Mouse (Mus musculus) heart, embryonic 12.5 days (tissue): ENCODE measurements around the gene Atg2b. TPM values are rescaled to one million over a fixed set of nuclear protein-coding genes. Genes with fewer than 3 reads are reported as not detected.
A peak's percentile ranks its signal among the peaks of the same experiment; 100 is the strongest.

Experiments
- ATAC-seq: fragments of 200-750 bp; cut with Nextera tagmentation; 2 replicates; pipeline ENCODE4 v1.8.0; 2017; ENCODE audit warnings: moderate TSS enrichment, moderate library complexity; ENCODE audit not compliant: insufficient number of reproducible peaks, low FRiP score
- H3K27ac ChIP-seq: fragments of 300-500 bp; sonication (generic); 2 replicates; pipeline ENCODE4 v1.5.1; 2016; ENCODE audit warnings: mild to moderate bottlenecking, moderate library complexity; ENCODE audit not compliant: poor library complexity, severe bottlenecking
- H3K27me3 ChIP-seq: fragments of 300-500 bp; sonication (generic); replicated peaks from 2 replicates; pipeline ENCODE4 v1.6.1; 2016; ENCODE audit warnings: mild to moderate bottlenecking, moderate library complexity
- H3K36me3 ChIP-seq: fragments of 300-500 bp; sonication (generic); 2 replicates; pipeline ENCODE4 v1.6.1; 2016; ENCODE audit warnings: mild to moderate bottlenecking, moderate library complexity
- H3K4me1 ChIP-seq: fragments of 300-500 bp; sonication (generic); replicated peaks from 2 replicates; pipeline ENCODE4 v1.6.1; 2016; ENCODE audit warnings: mild to moderate bottlenecking
- H3K4me2 ChIP-seq: fragments of 300-500 bp; sonication (generic); 2 replicates; pipeline ENCODE4 v1.6.1; 2016; ENCODE audit warnings: mild to moderate bottlenecking, moderate library complexity
- H3K4me3 ChIP-seq: fragments of 300-500 bp; sonication (generic); 2 replicates; pipeline ENCODE4 v1.5.1; 2016; ENCODE audit warnings: mild to moderate bottlenecking
- H3K9ac ChIP-seq: fragments of 300-500 bp; sonication (generic); 2 replicates; pipeline ENCODE4 v1.6.1; 2016; ENCODE audit warnings: mild to moderate bottlenecking, moderate library complexity
- H3K9me3 ChIP-seq: fragments of 300-500 bp; sonication (generic); replicated peaks from 2 replicates; pipeline ENCODE4 v1.6.1; 2016; ENCODE audit warnings: mild to moderate bottlenecking, moderate library complexity
- WGBS: fragments of 180-500 bp; shearing (Covaris S2); methylation state at CpG from one replicate; pipeline ENCODE4 v1.1.7; 2016; 5-methylcytosine and 5-hydroxymethylcytosine counted together
- polyA plus RNA-seq: library from polyadenylated mRNA; unstranded; fragments of >200 nt; fragmentation: Nextera tagmentation; extraction: Ambion mirVana; gene quantifications from 2 replicates; pipeline ENCODE4 v1.2.1, GENCODE M21; 2016

Gene Atg2b
- polyA plus RNA-seq, 1 experiment from 2014 or later = 13.2 TPM

GRCm38 (mm10) chr12:105705799-105706487 is 20.9 kb upstream of the Atg2b start, which contains the start of gene Ak7:
Gene Ak7 (plus strand): TSS chr12:105705976.
- H3K9me3 ChIP-seq = no peaks in the 10 kb centered on the region

GRCm38 (mm10) chr12:105700433-105700832 is 15.4 kb upstream of the Atg2b start:
- 86% methylated on average over 12 of the region's 12 CpGs for WGBS
- no peak overlapping the region for H3K9ac ChIP-seq
- ATAC-seq = no peak

More at GRCm38 (mm10) chr12:105705799-105706487, 20.9 kb upstream of the Atg2b start, which contains the start of gene Ak7:
- 0 out of 2 replicates have a peak, but pooled peaks cover 6% of the 10 kb centered on the region for H3K27me3 ChIP-seq
- H3K4me2 ChIP-seq = peak within 1 kb of the TSS; percentile 59
- H3K36me3 ChIP-seq = peaks cover 9% of the 10 kb centered on the region
- no peak within 1 kb of the TSS for H3K27ac ChIP-seq
- 11% methylated on average over 22 of the region's 22 CpGs for WGBS
- H3K4me3 ChIP-seq = no peak within 1 kb of the TSS
- H3K4me1 ChIP-seq = peaks cover 19% of the 10 kb centered on the region
- ATAC-seq = peak; percentile 98
- H3K9ac ChIP-seq = no peak within 1 kb of the TSS; the same call in 1 of the 2 replicates

GRCm38 (mm10) chr12:105697104-105697780 is 12.2 kb upstream of the Atg2b start:
- WGBS = 88% methylated on average over 8 of the region's 8 CpGs
- Histone ChIP-seq H3K4me2 (no peak overlapping the region), H3K9ac (no peak overlapping the region), H3K4me1 (no peaks in the 10 kb centered on the region), H3K27ac (no peak overlapping the region), H3K4me3 (no peak overlapping the region), H3K36me3 (peaks cover 50% of the 10 kb centered on the region), H3K27me3 (no peaks in the 10 kb centered on the region), H3K9me3 (no peaks in the 10 kb centered on the region)
- ATAC-seq = no peak

More at GRCm38 (mm10) chr12:105700433-105700832, 15.4 kb upstream of the Atg2b start:
- no peaks in the 10 kb centered on the region for H3K27me3 ChIP-seq
- no peak overlapping the region for H3K4me3 ChIP-seq
- H3K4me1 ChIP-seq = peaks cover 12% of the 10 kb centered on the region
- H3K4me2 ChIP-seq = no peak overlapping the region
- no peaks in the 10 kb centered on the region for H3K9me3 ChIP-seq
- peaks cover 30% of the 10 kb centered on the region for H3K36me3 ChIP-seq
- H3K27ac ChIP-seq = no peak overlapping the region

- no peak for ATAC-seq
- 82% methylated on average over 7 of the region's 7 CpGs for WGBS
- no peaks in the 10 kb centered on the region for H3K27me3 ChIP-seq
- peaks cover 50% of the 10 kb centered on the region for H3K36me3 ChIP-seq
- no peaks in the 10 kb centered on the region for H3K4me1 ChIP-seq
- H3K4me3 ChIP-seq = no peak overlapping the region
- no peak overlapping the region for H3K27ac ChIP-seq
- H3K4me2 ChIP-seq = no peak overlapping the region
- H3K9ac ChIP-seq = no peak overlapping the region
- H3K9me3 ChIP-seq = no peaks in the 10 kb centered on the region
Observed at GRCm38 (mm10) chr12:105695848-105696247, 10.8 kb upstream of the Atg2b start.

GRCm38 (mm10) chr12:105694021-105694420 is 9.0 kb upstream of the Atg2b start:
- WGBS = 92% methylated on average over 2 of the region's 2 CpGs
- H3K36me3 ChIP-seq = peaks cover 41% of the 10 kb centered on the region

GRCm38 (mm10) chr12:105689435-105689834 is 4.4 kb upstream of the Atg2b start:
- H3K4me2 ChIP-seq = no peak overlapping the region
- H3K4me1 ChIP-seq = peaks cover 15% of the 10 kb centered on the region
- H3K9ac ChIP-seq = no peak overlapping the region
- no peak overlapping the region for H3K27ac ChIP-seq
- 87% methylated on average over 13 of the region's 13 CpGs for WGBS
- ATAC-seq = no peak
- no peaks in the 10 kb centered on the region for H3K27me3 ChIP-seq
- H3K9me3 ChIP-seq = no peaks in the 10 kb centered on the region
- peaks cover 37% of the 10 kb centered on the region for H3K36me3 ChIP-seq
- H3K4me3 ChIP-seq = no peak overlapping the region

More at GRCm38 (mm10) chr12:105694021-105694420, 9.0 kb upstream of the Atg2b start:
- ATAC-seq = no peak
- H3K9me3 ChIP-seq = no peaks in the 10 kb centered on the region
- no peak overlapping the region for H3K9ac ChIP-seq
- no peaks in the 10 kb centered on the region for H3K4me1 ChIP-seq
- no peaks in the 10 kb centered on the region for H3K27me3 ChIP-seq
- H3K4me2 ChIP-seq = no peak overlapping the region
- no peak overlapping the region for H3K27ac ChIP-seq
- no peak overlapping the region for H3K4me3 ChIP-seq

- ATAC-seq = no peak
- Histone ChIP-seq H3K4me1 (peaks cover 19% of the 10 kb centered on the region), H3K4me3 (no peak overlapping the region), H3K9me3 (no peaks in the 10 kb centered on the region), H3K27ac (no peak overlapping the region), H3K36me3 (peaks cover 28% of the 10 kb centered on the region), H3K9ac (no peak overlapping the region), H3K27me3 (no peaks in the 10 kb centered on the region), H3K4me2 (no peak overlapping the region)
- WGBS = 82% methylated on average over 4 of the region's 4 CpGs
Observed at GRCm38 (mm10) chr12:105688546-105688945, 3.5 kb upstream of the Atg2b start.

- Histone ChIP-seq H3K27me3 (no peaks in the 10 kb centered on the region), H3K9ac (no peak overlapping the region), H3K4me2 (no peak overlapping the region), H3K27ac (no peak overlapping the region), H3K36me3 (peaks cover 19% of the 10 kb centered on the region), H3K4me3 (no peak overlapping the region), H3K4me1 (peaks cover 29% of the 10 kb centered on the region), H3K9me3 (no peaks in the 10 kb centered on the region)
- no peak for ATAC-seq
- WGBS = 84% methylated on average over 4 of the region's 4 CpGs
Observed at GRCm38 (mm10) chr12:105687416-105687815, 2.4 kb upstream of the Atg2b start.

- H3K27ac ChIP-seq = no peak overlapping the region
- H3K9me3 ChIP-seq = no peaks in the 10 kb centered on the region
- no peaks in the 10 kb centered on the region for H3K27me3 ChIP-seq
- 89% methylated on average over 3 of the region's 3 CpGs for WGBS
- H3K4me2 ChIP-seq = no peak overlapping the region
- peaks cover 14% of the 10 kb centered on the region for H3K36me3 ChIP-seq
- H3K4me3 ChIP-seq = no peak overlapping the region
- peaks cover 34% of the 10 kb centered on the region for H3K4me1 ChIP-seq
- no peak for ATAC-seq
- 0 out of 2 replicates have a peak overlapping the region, but pooled peaks have one; percentile 3 for H3K9ac ChIP-seq
Observed at GRCm38 (mm10) chr12:105686791-105687190, 1.8 kb upstream of the Atg2b start.

- no peaks in the 10 kb centered on the region for H3K9me3 ChIP-seq
- peaks cover 2% of the 10 kb centered on the region; the same call in 1 of the 2 replicates for H3K36me3 ChIP-seq
- under 1% methylated on average over 40 of the region's 41 CpGs for WGBS
- H3K4me3 ChIP-seq = peak within 1 kb of the TSS; percentile 92
- H3K9ac ChIP-seq = peak within 1 kb of the TSS; percentile 94
- H3K27ac ChIP-seq = peak within 1 kb of the TSS; percentile 91
- H3K4me1 ChIP-seq = peaks cover 36% of the 10 kb centered on the region
- peak; percentile 69 for ATAC-seq
- peak within 1 kb of the TSS; percentile 85 for H3K4me2 ChIP-seq
- H3K27me3 ChIP-seq = no peaks in the 10 kb centered on the region
Observed at GRCm38 (mm10) chr12:105683933-105684901, 794 bp downstream of the Atg2b start, which contains the start of gene Gskip. Gene Gskip (plus strand): TSS chr12:105684829.
